Mouse (Mus musculus) urinary bladder, postnatal 36 days (tissue): ENCODE data around the gene Gm20388.

ENCODE experiments used
- DNase-seq, 2 experiments: peaks; one replicate each; pipeline ENCODE4 v3.0.0; 2022; ENCODE audit warnings: low spot score in 2 of 2, mixed read lengths in 1 of 2

Gm20388 gene

GRCm38 (mm10) chr8:120192118-120192517, 281.5 kb downstream of the Gm20388 start:
- no peak for DNase-seq

GRCm38 (mm10) chr8:120201351-120201750, 290.7 kb downstream of the Gm20388 start:
- DNase-seq = no peak

GRCm38 (mm10) chr8:120202546-120202945, 291.9 kb downstream of the Gm20388 start:
- DNase-seq = no peak

- DNase-seq = no peak
These were observed 294.2 kb downstream of the Gm20388 start for GRCm38 (mm10) chr8:120204736-120205360.

- no peak for DNase-seq
These were observed 295.3 kb downstream of the Gm20388 start for GRCm38 (mm10) chr8:120205916-120206315.

GRCm38 (mm10) chr8:120207364-120207763, 296.7 kb downstream of the Gm20388 start:
- no peak for DNase-seq

- no peak for DNase-seq
These were observed 297.5 kb downstream of the Gm20388 start for GRCm38 (mm10) chr8:120208113-120208512.

GRCm38 (mm10) chr8:120211345-120211744, 300.7 kb downstream of the Gm20388 start:
- DNase-seq = no peak

GRCm38 (mm10) chr8:120212596-120212995, 302.0 kb downstream of the Gm20388 start:
- DNase-seq = no peak

- DNase-seq = no peak
These were observed 302.6 kb downstream of the Gm20388 start for GRCm38 (mm10) chr8:120213229-120213628.

- no peak for DNase-seq
These were observed 303.3 kb downstream of the Gm20388 start for GRCm38 (mm10) chr8:120213939-120214338.

- DNase-seq = no peak
These were observed 304.9 kb downstream of the Gm20388 start for GRCm38 (mm10) chr8:120215416-120216141.

GRCm38 (mm10) chr8:120216855-120217830, 306.5 kb downstream of the Gm20388 start:
- no peak for DNase-seq

- DNase-seq = no peak
These were observed 311.9 kb downstream of the Gm20388 start for GRCm38 (mm10) chr8:120222548-120222947.

- no peak for DNase-seq
These were observed 314.1 kb downstream of the Gm20388 start for GRCm38 (mm10) chr8:120224521-120225420.

- no peak for DNase-seq
These were observed 314.9 kb downstream of the Gm20388 start for GRCm38 (mm10) chr8:120225421-120226151.

GRCm38 (mm10) chr8:120226700-120227577, 316.3 kb downstream of the Gm20388 start:
- no peak for DNase-seq

- DNase-seq = no peak
These were observed 316.9 kb downstream of the Gm20388 start for GRCm38 (mm10) chr8:120227578-120227876.

- peak; percentile 72 to 87 for DNase-seq
These were observed 317.4 kb downstream of the Gm20388 start, which contains the start of gene Gse1 for GRCm38 (mm10) chr8:120227891-120228591. Gse1 (plus strand) TSS chr8:120228456.
